Mouse (Mus musculus) right cerebral cortex, adult 2 months (tissue): ENCODE data around the gene Ssh3.

ENCODE experiments used
- DNase-seq, 2 experiments: peaks; one replicate each; pipeline ENCODE4 v3.0.0; 2021 to 2022; ENCODE audit warnings: low spot score in 2 of 2

Ssh3 gene

GRCm38 (mm10) chr19:4268566-4269361 is at the start of gene Ssh3:
Gene Ssh3, minus strand, starts transcription at chr19:4269180.
- peak; percentile 64 to 73 for DNase-seq

- no peak for DNase-seq
Measured at GRCm38 (mm10) chr19:4317181-4317580, 48.2 kb upstream of the Ssh3 start.

GRCm38 (mm10) chr19:4315223-4315944 is 46.4 kb upstream of the Ssh3 start:
- no peak for DNase-seq

- peak; percentile 42 to 54 for DNase-seq
Measured at GRCm38 (mm10) chr19:4309776-4310185, 40.8 kb upstream of the Ssh3 start.

- DNase-seq: no peak
Measured at GRCm38 (mm10) chr19:4309302-4309701, 40.3 kb upstream of the Ssh3 start.

GRCm38 (mm10) chr19:4306190-4306577 is 37.2 kb upstream of the Ssh3 start, which contains the start of gene Grk2:
Gene Grk2, minus strand, starts transcription at chr19:4306222.
- peak; percentile 68 to 74 for DNase-seq

- peak in 1 of 2 experiments; percentile 43 for DNase-seq
Measured at GRCm38 (mm10) chr19:4305491-4306189, 36.7 kb upstream of the Ssh3 start.

- no peak for DNase-seq
Measured at GRCm38 (mm10) chr19:4304871-4305321, 35.9 kb upstream of the Ssh3 start.

GRCm38 (mm10) chr19:4304251-4304821 is 35.4 kb upstream of the Ssh3 start:
- DNase-seq: no peak

- DNase-seq: no peak
Measured at GRCm38 (mm10) chr19:4303640-4303995, 34.6 kb upstream of the Ssh3 start.

GRCm38 (mm10) chr19:4302936-4303639 is 34.1 kb upstream of the Ssh3 start:
- DNase-seq: peak in 1 of 2 experiments; percentile 49

- peak; percentile 63 to 65 for DNase-seq
Measured at GRCm38 (mm10) chr19:4301735-4302651, 33.0 kb upstream of the Ssh3 start.

- DNase-seq: no peak
Measured at GRCm38 (mm10) chr19:4300852-4301734, 32.1 kb upstream of the Ssh3 start.

GRCm38 (mm10) chr19:4300271-4300704 is 31.3 kb upstream of the Ssh3 start:
- DNase-seq: no peak

- no peak for DNase-seq
Measured at GRCm38 (mm10) chr19:4299574-4300270, 30.7 kb upstream of the Ssh3 start.

- DNase-seq: no peak
Measured at GRCm38 (mm10) chr19:4299126-4299525, 30.1 kb upstream of the Ssh3 start.

GRCm38 (mm10) chr19:4298322-4299121 is 29.5 kb upstream of the Ssh3 start:
- DNase-seq: no peak

GRCm38 (mm10) chr19:4297851-4298250 is 28.9 kb upstream of the Ssh3 start:
- DNase-seq: no peak
